Mouse (Mus musculus) frontal cortex, postnatal 10 days (tissue): ENCODE results near the gene Ttc23.

Experiments used
- DNase-seq, 2 experiments: peaks; one replicate each; pipeline ENCODE4 v3.0.0; 2022; ENCODE audit warnings: low spot score in 2 of 2, mixed read lengths in 1 of 2

Ttc23 gene

DNA sequence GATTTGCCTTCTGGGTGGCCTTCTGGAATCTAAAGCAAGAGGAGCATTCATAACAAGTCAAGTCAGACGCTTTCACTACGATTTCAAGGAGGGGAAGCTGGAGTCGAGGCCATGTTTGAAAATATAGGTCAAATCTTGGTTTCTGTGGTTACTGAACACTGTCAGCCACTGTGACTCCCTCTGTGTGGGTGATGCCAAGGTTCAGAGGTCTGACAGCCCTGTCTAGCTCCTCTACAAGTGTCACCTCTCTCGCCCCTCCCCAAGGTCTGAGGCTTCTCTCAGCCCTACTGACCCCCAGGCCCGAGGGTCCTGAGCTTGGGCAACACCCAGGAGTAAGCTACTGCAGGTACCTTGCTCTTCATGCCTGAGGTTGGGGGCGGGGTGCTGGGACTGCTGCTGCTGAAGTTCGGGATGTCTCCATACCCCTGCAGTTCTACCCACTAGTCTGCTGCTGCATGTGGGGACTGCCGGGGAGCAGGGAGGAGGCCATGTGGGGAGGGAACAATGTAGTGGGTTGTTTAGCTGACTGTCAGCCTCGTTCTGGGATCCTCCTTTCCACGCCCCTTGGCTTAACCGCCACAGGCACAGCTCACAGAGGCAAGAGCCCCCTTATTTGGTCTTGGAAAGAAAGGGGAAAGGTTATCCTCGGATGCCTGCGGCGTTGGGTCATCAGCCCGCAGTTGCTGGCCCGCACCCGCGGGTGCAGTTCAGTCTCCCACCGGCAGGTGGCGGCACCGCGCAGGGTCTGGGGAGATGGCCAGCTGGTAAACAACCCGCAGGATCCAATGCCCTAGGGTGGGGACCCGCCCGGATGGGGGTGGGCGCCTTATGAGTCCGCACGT is 156.0 kb downstream of the Ttc23 start:
- peak; percentile 61 to 77 for DNase-seq

DNA sequence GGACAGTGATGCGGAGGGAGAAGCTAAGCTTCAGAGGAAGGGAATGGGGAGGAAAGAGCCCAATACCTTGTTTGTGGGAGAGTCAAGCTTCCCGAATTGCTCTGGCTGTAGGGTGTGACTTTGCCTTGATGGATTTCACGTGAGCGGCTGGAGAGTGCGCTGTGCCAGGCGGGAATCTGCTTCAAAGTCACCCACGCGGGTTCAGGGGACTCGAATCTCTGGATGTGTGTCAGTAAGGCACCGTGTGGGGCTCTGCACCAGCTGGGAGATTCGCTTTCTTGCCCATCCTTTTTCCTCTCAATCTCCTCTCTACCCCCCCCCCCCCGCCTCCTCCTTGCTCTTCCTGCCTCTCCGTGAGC is 156.6 kb downstream of the Ttc23 start:
- no peak for DNase-seq
